Mouse (Mus musculus): ENCODE data around the gene Rbm38. TPM values are rescaled to one million over a fixed set of nuclear protein-coding genes. Genes with fewer than 3 reads are reported as not detected.

Gene Rbm38
- polyA plus RNA-seq, 1 experiment from 2014 or later: 305 TPM

GRCm38 (mm10) chr2:173050604-173051382 is 30.5 kb downstream of the Rbm38 start:
- Histone ChIP-seq H3K4me2 (no peak overlapping the region), H3K4me1 (peaks cover 57% of the 10 kb centered on the region)
- 51% methylated on average over 8 of the region's 8 CpGs for WGBS (ENCODE audit: insufficient replicate concordance)

GRCm38 (mm10) chr2:173052881-173053280 is 32.6 kb downstream of the Rbm38 start:
- WGBS (ENCODE audit: insufficient replicate concordance): 89% methylated on average over 8 of the region's 8 CpGs
- H3K4me1 ChIP-seq: peaks cover 57% of the 10 kb centered on the region

More at GRCm38 (mm10) chr2:173050604-173051382, 30.5 kb downstream of the Rbm38 start:
- Histone ChIP-seq H3K4me3 (no peak overlapping the region), H3K9ac (no peak overlapping the region), H3K27me3 (replicated peaks) (0 out of 2 replicates have a peak, but pooled peaks cover 6% of the 10 kb centered on the region), H3K36me3 (no peaks in the 10 kb centered on the region), H3K27ac (peak overlapping the region; percentile 31; the same call in 1 of the 2 replicates), H3K9me3 (replicated peaks) (no peaks in the 10 kb centered on the region)
- ATAC-seq: peak; percentile 23

GRCm38 (mm10) chr2:173053846-173054245 is 33.5 kb downstream of the Rbm38 start:
- Histone ChIP-seq H3K27me3 (replicated peaks) (no peaks in the 10 kb centered on the region), H3K36me3 (no peaks in the 10 kb centered on the region), H3K9ac (no peak overlapping the region), H3K4me2 (no peak overlapping the region), H3K4me1 (peaks cover 57% of the 10 kb centered on the region), H3K27ac (no peak overlapping the region), H3K9me3 (replicated peaks) (no peaks in the 10 kb centered on the region), H3K4me3 (no peak overlapping the region)
- ATAC-seq: no peak
- 48% methylated on average over 6 of the region's 6 CpGs for WGBS (ENCODE audit: insufficient replicate concordance)

More at GRCm38 (mm10) chr2:173052881-173053280, 32.6 kb downstream of the Rbm38 start:
- H3K36me3 ChIP-seq: no peaks in the 10 kb centered on the region
- H3K4me2 ChIP-seq: no peak overlapping the region
- H3K27ac ChIP-seq: no peak overlapping the region
- 0 out of 2 replicates have a peak, but pooled peaks cover 5% of the 10 kb centered on the region for H3K27me3 ChIP-seq (replicated peaks)
- H3K9ac ChIP-seq: no peak overlapping the region
- ATAC-seq: no peak
- H3K9me3 ChIP-seq (replicated peaks): no peaks in the 10 kb centered on the region
- no peak overlapping the region for H3K4me3 ChIP-seq

- H3K27me3 ChIP-seq (replicated peaks): no peaks in the 10 kb centered on the region
- WGBS (ENCODE audit: insufficient replicate concordance): 34% methylated on average over 10 of the region's 10 CpGs
- peak; percentile 5; the same call in 1 of the 2 replicates for ATAC-seq
- peaks cover 49% of the 10 kb centered on the region for H3K4me1 ChIP-seq
- H3K36me3 ChIP-seq: no peaks in the 10 kb centered on the region
- peak overlapping the region; percentile 14; the same call in 1 of the 2 replicates for H3K9ac ChIP-seq
- H3K9me3 ChIP-seq (replicated peaks): no peaks in the 10 kb centered on the region
- H3K4me3 ChIP-seq: no peak overlapping the region
- H3K27ac ChIP-seq: peak overlapping the region; percentile 50; the same call in 1 of the 2 replicates
- 0 out of 2 replicates have a peak overlapping the region, but pooled peaks have one; percentile 11 for H3K4me2 ChIP-seq
These were observed 36.1 kb downstream of the Rbm38 start for GRCm38 (mm10) chr2:173056303-173056881.

GRCm38 (mm10) chr2:173056882-173057315 is 36.6 kb downstream of the Rbm38 start:
- peak; percentile 84 for ATAC-seq
- 18% methylated on average over 11 of the region's 11 CpGs for WGBS (ENCODE audit: insufficient replicate concordance)
- peak overlapping the region; percentile 33 for H3K4me2 ChIP-seq
- H3K4me1 ChIP-seq: peaks cover 54% of the 10 kb centered on the region
- no peak overlapping the region for H3K9ac ChIP-seq
- H3K27me3 ChIP-seq (replicated peaks): no peaks in the 10 kb centered on the region
- H3K4me3 ChIP-seq: no peak overlapping the region
- no peaks in the 10 kb centered on the region for H3K9me3 ChIP-seq (replicated peaks)
- no peaks in the 10 kb centered on the region for H3K36me3 ChIP-seq
- peak overlapping the region; percentile 57; the same call in 1 of the 2 replicates for H3K27ac ChIP-seq

GRCm38 (mm10) chr2:173057623-173058022 is 37.3 kb downstream of the Rbm38 start:
- peak overlapping the region; percentile 33; the same call in 1 of the 2 replicates for H3K4me2 ChIP-seq

GRCm38 (mm10) chr2:173058263-173058662 is 38.0 kb downstream of the Rbm38 start:
- WGBS (ENCODE audit: insufficient replicate concordance): 34% methylated on average over 11 of the region's 11 CpGs
- Histone ChIP-seq H3K4me3 (no peak overlapping the region), H3K9me3 (replicated peaks) (no peaks in the 10 kb centered on the region), H3K9ac (no peak overlapping the region), H3K27ac (no peak overlapping the region), H3K4me2 (no peak overlapping the region), H3K4me1 (peaks cover 66% of the 10 kb centered on the region), H3K36me3 (no peaks in the 10 kb centered on the region), H3K27me3 (replicated peaks) (no peaks in the 10 kb centered on the region)
- ATAC-seq: no peak

More at GRCm38 (mm10) chr2:173057623-173058022, 37.3 kb downstream of the Rbm38 start:
- H3K27ac ChIP-seq: 0 out of 2 replicates have a peak overlapping the region, but pooled peaks have one; percentile 57
- 30% methylated on average over 10 of the region's 10 CpGs for WGBS (ENCODE audit: insufficient replicate concordance)
- peaks cover 61% of the 10 kb centered on the region for H3K4me1 ChIP-seq
- H3K9ac ChIP-seq: no peak overlapping the region
- no peaks in the 10 kb centered on the region for H3K36me3 ChIP-seq
- no peaks in the 10 kb centered on the region for H3K9me3 ChIP-seq (replicated peaks)
- H3K27me3 ChIP-seq (replicated peaks): no peaks in the 10 kb centered on the region
- no peak overlapping the region for H3K4me3 ChIP-seq
- no peak for ATAC-seq

- no peak for ATAC-seq
- Histone ChIP-seq H3K9me3 (replicated peaks) (no peaks in the 10 kb centered on the region), H3K4me3 (no peak overlapping the region), H3K27ac (no peak overlapping the region), H3K4me1 (peaks cover 66% of the 10 kb centered on the region), H3K27me3 (replicated peaks) (no peaks in the 10 kb centered on the region), H3K4me2 (no peak overlapping the region), H3K9ac (peak overlapping the region; percentile 28; the same call in 1 of the 2 replicates), H3K36me3 (no peaks in the 10 kb centered on the region)
- WGBS (ENCODE audit: insufficient replicate concordance): 49% methylated on average over 9 of the region's 9 CpGs
These were observed 40.2 kb downstream of the Rbm38 start for GRCm38 (mm10) chr2:173060450-173060849.

- no peaks in the 10 kb centered on the region for H3K9me3 ChIP-seq (replicated peaks)
- ATAC-seq: peak; percentile 27
- H3K4me1 ChIP-seq: peaks cover 53% of the 10 kb centered on the region
- no peaks in the 10 kb centered on the region for H3K36me3 ChIP-seq
- WGBS (ENCODE audit: insufficient replicate concordance): 25% methylated on average over 15 of the region's 15 CpGs
- no peak overlapping the region for H3K9ac ChIP-seq
- peak overlapping the region; percentile 43 for H3K27ac ChIP-seq
- no peaks in the 10 kb centered on the region for H3K27me3 ChIP-seq (replicated peaks)
- no peak overlapping the region for H3K4me2 ChIP-seq
- H3K4me3 ChIP-seq: no peak overlapping the region
These were observed 41.4 kb downstream of the Rbm38 start for GRCm38 (mm10) chr2:173061443-173062351.

- H3K9me3 ChIP-seq (replicated peaks): peaks cover 2% of the 10 kb centered on the region; the same call in 1 of the 2 replicates
- 25% methylated on average over 1 of the region's 1 CpGs for WGBS (ENCODE audit: insufficient replicate concordance)
- no peak overlapping the region for H3K4me3 ChIP-seq
- ATAC-seq: no peak
- H3K36me3 ChIP-seq: no peaks in the 10 kb centered on the region
- H3K4me2 ChIP-seq: no peak overlapping the region
- H3K9ac ChIP-seq: no peak overlapping the region
- no peak overlapping the region for H3K27ac ChIP-seq
- H3K4me1 ChIP-seq: peaks cover 38% of the 10 kb centered on the region
- no peaks in the 10 kb centered on the region for H3K27me3 ChIP-seq (replicated peaks)
These were observed 42.9 kb downstream of the Rbm38 start for GRCm38 (mm10) chr2:173063219-173063618.

GRCm38 (mm10) chr2:173064864-173065263 is 44.6 kb downstream of the Rbm38 start:
- no peak overlapping the region for H3K27ac ChIP-seq
- peaks cover 32% of the 10 kb centered on the region for H3K4me1 ChIP-seq
- ATAC-seq: no peak
- no peak overlapping the region for H3K4me3 ChIP-seq
- H3K9ac ChIP-seq: no peak overlapping the region
- no peak overlapping the region for H3K4me2 ChIP-seq
- H3K9me3 ChIP-seq (replicated peaks): peaks cover 7% of the 10 kb centered on the region; the same call in 1 of the 2 replicates
- H3K27me3 ChIP-seq (replicated peaks): no peaks in the 10 kb centered on the region
- H3K36me3 ChIP-seq: no peaks in the 10 kb centered on the region
- whole genome bisulfite sequencing (ENCODE audit: insufficient replicate concordance): 83% methylated on average over 2 of the region's 2 CpGs

All from liver, embryonic 12.5 days (tissue).